Mouse (Mus musculus): ENCODE results near the gene Ankrd33. TPM values are rescaled to one million over a fixed set of nuclear protein-coding genes. Genes with fewer than 3 reads are reported as not detected.

The Ankrd33 gene
- polyA plus RNA-seq (2016; fragmentation: Nextera tagmentation; extraction: Ambion mirVana), result not detected in 2 replicates

GRCm38 (mm10) chr15:101115511-101116110 lies at the start of gene Ankrd33:
Gene Ankrd33 (plus strand): TSS chr15:101115755.
- Histone ChIP-seq H3K27me3 (peaks cover 17% of the 10 kb centered on the region), H3K36me3 (no peaks in the 10 kb centered on the region), H3K4me3 (no peak within 1 kb of the TSS), H3K9me3 (peaks cover 4% of the 10 kb centered on the region; the same call in 1 of the 2 replicates), H3K4me2 (replicated peaks) (no peak within 1 kb of the TSS), H3K27ac (replicated peaks) (no peak within 1 kb of the TSS), H3K4me1 (0 out of 2 replicates have a peak, but pooled peaks cover 2% of the 10 kb centered on the region), H3K9ac (replicated peaks) (no peak within 1 kb of the TSS)
- 81% methylated on average over 5 of the region's 5 CpGs for WGBS
- no peak for ATAC-seq (ENCODE audit: low FRiP score, low read depth)

- Histone ChIP-seq H3K9me3 (no peaks in the 10 kb centered on the region), H3K36me3 (no peaks in the 10 kb centered on the region), H3K27me3 (peaks cover 16% of the 10 kb centered on the region; the same call in 1 of the 2 replicates), H3K9ac (replicated peaks) (0 out of 2 replicates have a peak overlapping the region, but pooled peaks have one; percentile 8), H3K4me2 (replicated peaks) (peak overlapping the region; percentile 29), H3K4me3 (no peak overlapping the region), H3K27ac (replicated peaks) (peak overlapping the region; percentile 84), H3K4me1 (peaks cover 85% of the 10 kb centered on the region)
- 4% methylated on average over 5 of the region's 6 CpGs for WGBS
- peak; percentile 50 for ATAC-seq (ENCODE audit: low FRiP score, low read depth)
Observed at GRCm38 (mm10) chr15:101066364-101066847, 49.1 kb upstream of the Ankrd33 start.

GRCm38 (mm10) chr15:101066920-101067696 lies 48.4 kb upstream of the Ankrd33 start:
- no peaks in the 10 kb centered on the region for H3K9me3 ChIP-seq
- H3K4me3 ChIP-seq, result no peak overlapping the region
- H3K4me2 ChIP-seq (replicated peaks), result peak overlapping the region; percentile 29
- no peaks in the 10 kb centered on the region for H3K36me3 ChIP-seq
- no peak overlapping the region; the same call in 1 of the 2 replicates for H3K9ac ChIP-seq (replicated peaks)
- H3K27me3 ChIP-seq, result peaks cover 16% of the 10 kb centered on the region; the same call in 1 of the 2 replicates
- peaks cover 80% of the 10 kb centered on the region for H3K4me1 ChIP-seq
- H3K27ac ChIP-seq (replicated peaks), result peak overlapping the region; percentile 84
- 0% methylated on average over 6 of the region's 9 CpGs for WGBS
- ATAC-seq (ENCODE audit: low FRiP score, low read depth), result peak; percentile 70

GRCm38 (mm10) chr15:101068029-101068428 lies 47.5 kb upstream of the Ankrd33 start:
- Histone ChIP-seq H3K4me1 (peaks cover 71% of the 10 kb centered on the region), H3K36me3 (no peaks in the 10 kb centered on the region), H3K4me3 (no peak overlapping the region), H3K27me3 (peaks cover 11% of the 10 kb centered on the region; the same call in 1 of the 2 replicates), H3K9ac (replicated peaks) (no peak overlapping the region), H3K4me2 (replicated peaks) (no peak overlapping the region), H3K27ac (replicated peaks) (peak overlapping the region; percentile 84), H3K9me3 (no peaks in the 10 kb centered on the region)
- no peak for ATAC-seq (ENCODE audit: low FRiP score, low read depth)
- WGBS, result 40% methylated on average over 3 of the region's 3 CpGs

- Histone ChIP-seq H3K27me3 (peaks cover 5% of the 10 kb centered on the region; the same call in 1 of the 2 replicates), H3K9ac (replicated peaks) (no peak overlapping the region), H3K9me3 (no peaks in the 10 kb centered on the region), H3K36me3 (no peaks in the 10 kb centered on the region), H3K4me1 (peaks cover 74% of the 10 kb centered on the region), H3K4me2 (replicated peaks) (no peak overlapping the region), H3K27ac (replicated peaks) (peak overlapping the region; percentile 84; the same call in 1 of the 2 replicates), H3K4me3 (no peak overlapping the region)
- ATAC-seq (ENCODE audit: low FRiP score, low read depth), result no peak
- WGBS, result 48% methylated on average over 4 of the region's 4 CpGs
Observed at GRCm38 (mm10) chr15:101068671-101069070, 46.9 kb upstream of the Ankrd33 start.

- H3K4me3 ChIP-seq, result no peak overlapping the region
- no peak for ATAC-seq (ENCODE audit: low FRiP score, low read depth)
- no peaks in the 10 kb centered on the region for H3K9me3 ChIP-seq
- H3K27me3 ChIP-seq, result peaks cover 3% of the 10 kb centered on the region; the same call in 1 of the 2 replicates
- H3K9ac ChIP-seq (replicated peaks), result no peak overlapping the region
- H3K36me3 ChIP-seq, result no peaks in the 10 kb centered on the region
- no peak overlapping the region for H3K4me2 ChIP-seq (replicated peaks)
- peak overlapping the region; percentile 55 for H3K27ac ChIP-seq (replicated peaks)
- peaks cover 76% of the 10 kb centered on the region for H3K4me1 ChIP-seq
- 44% methylated on average over 9 of the region's 9 CpGs for whole genome bisulfite sequencing
Observed at GRCm38 (mm10) chr15:101069641-101070190, 45.8 kb upstream of the Ankrd33 start.

GRCm38 (mm10) chr15:101070762-101071161 lies 44.8 kb upstream of the Ankrd33 start:
- no peak for ATAC-seq (ENCODE audit: low FRiP score, low read depth)
- Histone ChIP-seq H3K27ac (replicated peaks) (no peak overlapping the region), H3K4me2 (replicated peaks) (no peak overlapping the region), H3K9me3 (no peaks in the 10 kb centered on the region), H3K4me3 (no peak overlapping the region), H3K4me1 (peaks cover 72% of the 10 kb centered on the region), H3K36me3 (no peaks in the 10 kb centered on the region), H3K27me3 (peaks cover 3% of the 10 kb centered on the region; the same call in 1 of the 2 replicates), H3K9ac (replicated peaks) (0 out of 2 replicates have a peak overlapping the region, but pooled peaks have one; percentile 8)
- WGBS, result 30% methylated on average over 5 of the region's 5 CpGs

GRCm38 (mm10) chr15:101072736-101073135 lies 42.8 kb upstream of the Ankrd33 start:
- no peaks in the 10 kb centered on the region for H3K9me3 ChIP-seq
- no peak for ATAC-seq (ENCODE audit: low FRiP score, low read depth)
- H3K9ac ChIP-seq (replicated peaks), result no peak overlapping the region
- no peak overlapping the region for H3K4me3 ChIP-seq
- no peak overlapping the region for H3K27ac ChIP-seq (replicated peaks)
- 76% methylated on average over 2 of the region's 2 CpGs for WGBS
- no peak overlapping the region for H3K4me2 ChIP-seq (replicated peaks)
- peaks cover 72% of the 10 kb centered on the region for H3K4me1 ChIP-seq
- H3K36me3 ChIP-seq, result no peaks in the 10 kb centered on the region
- peaks cover 3% of the 10 kb centered on the region; the same call in 1 of the 2 replicates for H3K27me3 ChIP-seq

- peaks cover 69% of the 10 kb centered on the region for H3K4me1 ChIP-seq
- WGBS, result 77% methylated on average over 5 of the region's 5 CpGs
- no peaks in the 10 kb centered on the region for H3K36me3 ChIP-seq
- H3K4me2 ChIP-seq (replicated peaks), result no peak overlapping the region
- peaks cover 8% of the 10 kb centered on the region for H3K27me3 ChIP-seq
- no peak overlapping the region for H3K27ac ChIP-seq (replicated peaks)
- H3K4me3 ChIP-seq, result no peak overlapping the region
- no peaks in the 10 kb centered on the region for H3K9me3 ChIP-seq
- ATAC-seq (ENCODE audit: low FRiP score, low read depth), result no peak
- no peak overlapping the region for H3K9ac ChIP-seq (replicated peaks)
Observed at GRCm38 (mm10) chr15:101074067-101074466, 41.5 kb upstream of the Ankrd33 start.

GRCm38 (mm10) chr15:101075150-101075549 lies 40.4 kb upstream of the Ankrd33 start:
- Histone ChIP-seq H3K4me3 (peak overlapping the region; percentile 97), H3K4me2 (replicated peaks) (peak overlapping the region; percentile 86), H3K4me1 (peaks cover 58% of the 10 kb centered on the region), H3K9ac (replicated peaks) (0 out of 2 replicates have a peak overlapping the region, but pooled peaks have one; percentile 95), H3K27ac (replicated peaks) (no peak overlapping the region), H3K36me3 (no peaks in the 10 kb centered on the region), H3K9me3 (no peaks in the 10 kb centered on the region), H3K27me3 (peaks cover 10% of the 10 kb centered on the region)
- 72% methylated on average over 4 of the region's 4 CpGs for WGBS
- no peak for ATAC-seq (ENCODE audit: low FRiP score, low read depth)

GRCm38 (mm10) chr15:101075656-101076055 lies 39.9 kb upstream of the Ankrd33 start:
- peaks cover 53% of the 10 kb centered on the region for H3K4me1 ChIP-seq

More at GRCm38 (mm10) chr15:101075656-101076055, 39.9 kb upstream of the Ankrd33 start:
- peak overlapping the region; percentile 95 for H3K27ac ChIP-seq (replicated peaks)
- H3K36me3 ChIP-seq, result no peaks in the 10 kb centered on the region
- peak overlapping the region; percentile 95 for H3K9ac ChIP-seq (replicated peaks)
- WGBS, result 13% methylated on average over 5 of the region's 5 CpGs
- H3K4me3 ChIP-seq, result peak overlapping the region; percentile 97
- H3K27me3 ChIP-seq, result peaks cover 16% of the 10 kb centered on the region
- H3K4me2 ChIP-seq (replicated peaks), result peak overlapping the region; percentile 86
- H3K9me3 ChIP-seq, result no peaks in the 10 kb centered on the region
- ATAC-seq (ENCODE audit: low FRiP score, low read depth), result no peak
